Mouse (Mus musculus) forebrain, postnatal 0 days (tissue): ENCODE results near the gene Large1. TPM values are rescaled to one million over a fixed set of nuclear protein-coding genes. Genes with fewer than 3 reads are reported as not detected.
A peak's percentile ranks its signal among the peaks of the same experiment; 100 is the strongest.

ENCODE experiments used
- ATAC-seq: fragments of 200-750 bp; cut with Nextera tagmentation; 2 replicates; pipeline ENCODE4 v1.8.0; 2017; ENCODE audit warnings: mild to moderate bottlenecking, moderate library complexity
- DNase-seq: peaks from one replicate; pipeline ENCODE4 v3.0.0-alpha.2; 2015
- H3K27ac ChIP-seq: fragments of 300-500 bp; sonication (generic); 2 replicates; pipeline ENCODE4 v1.5.1; 2014; ENCODE audit warnings: low read depth, mild to moderate bottlenecking, antibody characterized with exemption, low read length, moderate library complexity, mixed read lengths
- H3K27me3 ChIP-seq: fragments of 300-500 bp; sonication (generic); 2 replicates; pipeline ENCODE4 v1.6.1; 2014; ENCODE audit warnings: mild to moderate bottlenecking, low read length, mixed read lengths; ENCODE audit not compliant: insufficient read depth
- H3K36me3 ChIP-seq: fragments of 300-500 bp; sonication (generic); 2 replicates; pipeline ENCODE4 v1.6.1; 2014; ENCODE audit warnings: mild to moderate bottlenecking, moderate library complexity; ENCODE audit not compliant: insufficient read depth
- H3K4me1 ChIP-seq: fragments of 300-500 bp; sonication (generic); 2 replicates; pipeline ENCODE4 v1.6.1; 2014; ENCODE audit warnings: antibody characterized with exemption; ENCODE audit not compliant: insufficient read depth
- H3K4me2 ChIP-seq: fragments of 300-500 bp; sonication (generic); 2 replicates; pipeline ENCODE4 v1.6.1; 2014; ENCODE audit warnings: low read depth, mild to moderate bottlenecking, moderate library complexity
- H3K4me3 ChIP-seq: fragments of 300-500 bp; sonication (generic); 2 replicates; pipeline ENCODE4 v1.5.1; 2014; ENCODE audit warnings: low read depth, low read length, mixed read lengths
- H3K9ac ChIP-seq: fragments of 300-500 bp; sonication (generic); 2 replicates; pipeline ENCODE4 v1.6.1; 2014; ENCODE audit warnings: mild to moderate bottlenecking
- H3K9me3 ChIP-seq: fragments of 300-500 bp; sonication (generic); 2 replicates; pipeline ENCODE4 v1.6.1; 2016; ENCODE audit warnings: low read length
- CTCF ChIP-seq: sonication (generic); IDR thresholded peaks from 2 replicates; pipeline ENCODE4 v1.5.1; 2016; ENCODE audit warnings: antibody characterized with exemption, control low read depth, low read depth
- WGBS: fragments of 180-500 bp; shearing (Covaris S2); extraction: QIAGEN DNeasy Blood & Tissue Kit; methylation state at CpG from one replicate; pipeline ENCODE4 v1.1.7; 2014; 5-methylcytosine and 5-hydroxymethylcytosine counted together
- polyA plus RNA-seq: library from polyadenylated mRNA; unstranded; fragments of >200 nt; fragmentation: Nextera tagmentation; extraction: Ambion mirVana; gene quantifications from 2 replicates; pipeline ENCODE4 v1.2.1, GENCODE M21; 2015
- total RNA-seq: library from RNA; depleted of rRNA; stranded (reverse); fragments of >200 nt; gene quantifications from 2 replicates; pipeline ENCODE4 v1.2.3, GENCODE M21; 2014

The Large1 gene
- total and polyA plus RNA-seq, 2 experiments from 2014 or later, result 16.7 to 112 TPM

- no peaks in the 10 kb centered on the region for H3K4me1 ChIP-seq
- no peaks in the 10 kb centered on the region for H3K9me3 ChIP-seq
- no peak overlapping the region for H3K27ac ChIP-seq
- ATAC-seq, result no peak
- no peak overlapping the region for H3K4me3 ChIP-seq
- no peak for DNase-seq
- no peak overlapping the region for H3K4me2 ChIP-seq
- no peaks in the 10 kb centered on the region for H3K27me3 ChIP-seq
- no peak for TF ChIP-seq CTCF
- no peak overlapping the region for H3K9ac ChIP-seq
- no peaks in the 10 kb centered on the region for H3K36me3 ChIP-seq
Measured at GRCm38 (mm10) chr8:73273150-73273549, 80.2 kb downstream of the Large1 start.

GRCm38 (mm10) chr8:73270991-73271390 is 82.3 kb downstream of the Large1 start:
- no peak overlapping the region for H3K4me2 ChIP-seq
- no peak overlapping the region for H3K4me3 ChIP-seq
- no peaks in the 10 kb centered on the region for H3K27me3 ChIP-seq
- H3K9ac ChIP-seq, result no peak overlapping the region
- ATAC-seq (no peak), DNase-seq (no peak)
- H3K9me3 ChIP-seq, result no peaks in the 10 kb centered on the region
- no peak for TF ChIP-seq CTCF
- no peaks in the 10 kb centered on the region for H3K36me3 ChIP-seq
- H3K4me1 ChIP-seq, result no peaks in the 10 kb centered on the region
- H3K27ac ChIP-seq, result no peak overlapping the region

- Histone ChIP-seq H3K4me2 (no peak overlapping the region), H3K4me1 (no peaks in the 10 kb centered on the region), H3K9me3 (0 out of 2 replicates have a peak, but pooled peaks cover 6% of the 10 kb centered on the region), H3K27ac (no peak overlapping the region), H3K9ac (no peak overlapping the region), H3K36me3 (no peaks in the 10 kb centered on the region), H3K27me3 (no peaks in the 10 kb centered on the region), H3K4me3 (no peak overlapping the region)
- WGBS, result 42% methylated on average over 2 of the region's 2 CpGs
- no peak for TF ChIP-seq CTCF
- ATAC-seq (no peak), DNase-seq (no peak)
Measured at GRCm38 (mm10) chr8:73257981-73258380, 95.4 kb downstream of the Large1 start.

- Histone ChIP-seq H3K27me3 (no peaks in the 10 kb centered on the region), H3K36me3 (no peaks in the 10 kb centered on the region), H3K4me3 (no peak overlapping the region), H3K9me3 (0 out of 2 replicates have a peak, but pooled peaks cover 3% of the 10 kb centered on the region), H3K9ac (no peak overlapping the region), H3K4me2 (no peak overlapping the region), H3K4me1 (no peaks in the 10 kb centered on the region), H3K27ac (no peak overlapping the region)
- no peak for ATAC-seq
- TF ChIP-seq CTCF, result no peak
- 91% methylated on average over 3 of the region's 3 CpGs for WGBS
- no peak for DNase-seq
Measured at GRCm38 (mm10) chr8:73244186-73244585, 109.2 kb downstream of the Large1 start.

GRCm38 (mm10) chr8:73242066-73242465 is 111.3 kb downstream of the Large1 start:
- Histone ChIP-seq H3K4me1 (no peaks in the 10 kb centered on the region), H3K4me2 (no peak overlapping the region), H3K36me3 (no peaks in the 10 kb centered on the region), H3K27ac (no peak overlapping the region), H3K9ac (no peak overlapping the region), H3K27me3 (no peaks in the 10 kb centered on the region), H3K4me3 (no peak overlapping the region), H3K9me3 (0 out of 2 replicates have a peak, but pooled peaks cover 3% of the 10 kb centered on the region)
- ATAC-seq (no peak), DNase-seq (no peak)
- WGBS, result 80% methylated on average over 1 of the region's 1 CpGs
- no peak for TF ChIP-seq CTCF

GRCm38 (mm10) chr8:73234209-73234608 is 119.1 kb downstream of the Large1 start:
- 87% methylated on average over 1 of the region's 1 CpGs for WGBS

GRCm38 (mm10) chr8:73233358-73234041 is 119.8 kb downstream of the Large1 start:
- peak; percentile 81 for TF ChIP-seq CTCF
- Histone ChIP-seq H3K4me2 (no peak overlapping the region), H3K4me1 (no peaks in the 10 kb centered on the region), H3K9me3 (no peaks in the 10 kb centered on the region), H3K9ac (no peak overlapping the region), H3K4me3 (no peak overlapping the region), H3K27ac (no peak overlapping the region), H3K27me3 (no peaks in the 10 kb centered on the region), H3K36me3 (no peaks in the 10 kb centered on the region)
- peak; percentile 84 for ATAC-seq
- DNase-seq, result peak; percentile 63
- 60% methylated on average over 6 of the region's 6 CpGs for WGBS

More at GRCm38 (mm10) chr8:73234209-73234608, 119.1 kb downstream of the Large1 start:
- no peaks in the 10 kb centered on the region for H3K36me3 ChIP-seq
- H3K27me3 ChIP-seq, result no peaks in the 10 kb centered on the region
- no peak overlapping the region for H3K4me2 ChIP-seq
- H3K9ac ChIP-seq, result no peak overlapping the region
- DNase-seq (no peak), ATAC-seq (no peak)
- no peaks in the 10 kb centered on the region for H3K9me3 ChIP-seq
- H3K27ac ChIP-seq, result no peak overlapping the region
- no peaks in the 10 kb centered on the region for H3K4me1 ChIP-seq
- TF ChIP-seq CTCF, result no peak
- H3K4me3 ChIP-seq, result no peak overlapping the region
